Mouse (Mus musculus) testis, postnatal 10 days (tissue): ENCODE measurements at regions not wholly inside any gene's neighbourhood (a gene's known extent, or its start where the extent isn't known, plus 50 kb on each side); places are given as distances from the start of the nearest gene placed in this dataset.

Experiments used
- DNase-seq: peaks from one replicate; pipeline ENCODE4 v3.0.0; 2021; ENCODE audit warnings: low spot score

DNA sequence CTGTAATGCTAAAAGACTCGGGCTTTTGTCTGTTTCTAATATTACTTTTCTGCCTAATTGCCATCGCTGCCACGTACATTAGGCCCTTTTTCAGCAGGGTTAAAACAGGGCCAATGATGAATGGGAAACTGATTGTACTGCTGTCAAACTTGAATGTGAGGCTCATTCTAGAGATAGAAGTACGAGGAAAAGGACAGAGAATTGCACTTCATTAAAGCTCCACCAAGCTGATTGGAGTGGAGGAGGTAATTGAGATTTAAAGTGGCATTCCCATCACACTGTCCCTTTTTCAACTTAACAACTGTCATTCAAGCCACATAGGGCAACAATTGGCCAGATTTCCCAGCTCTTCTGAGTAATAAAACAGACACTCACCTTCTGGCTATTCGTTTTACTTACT is 526.8 kb downstream of the Prkd1 start:
- DNase-seq, result no peak

DNA sequence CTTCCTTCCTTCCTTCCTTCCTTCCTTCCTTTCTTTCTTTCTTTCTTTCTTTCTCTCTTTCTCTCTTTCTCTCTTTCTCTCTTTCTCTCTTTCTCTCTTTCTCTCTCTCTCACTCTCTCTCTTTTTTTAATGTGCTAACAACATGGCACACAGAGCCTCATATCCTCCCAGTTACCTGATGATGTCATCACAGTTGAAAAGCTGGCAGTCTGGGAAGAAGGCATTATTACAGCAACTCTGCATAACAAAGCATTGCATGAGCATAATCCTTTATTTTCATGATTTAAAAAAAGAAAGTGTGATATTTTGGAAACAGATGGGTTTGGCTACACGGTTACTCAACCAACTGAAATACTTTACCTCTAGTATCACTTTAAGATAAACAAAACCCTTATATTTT is 525.9 kb downstream of the Prkd1 start:
- no peak for DNase-seq

- DNase-seq, result no peak
Observed at GRCm38 (mm10) chr12:50158143-50158542, 490.8 kb downstream of the Prkd1 start.

DNA sequence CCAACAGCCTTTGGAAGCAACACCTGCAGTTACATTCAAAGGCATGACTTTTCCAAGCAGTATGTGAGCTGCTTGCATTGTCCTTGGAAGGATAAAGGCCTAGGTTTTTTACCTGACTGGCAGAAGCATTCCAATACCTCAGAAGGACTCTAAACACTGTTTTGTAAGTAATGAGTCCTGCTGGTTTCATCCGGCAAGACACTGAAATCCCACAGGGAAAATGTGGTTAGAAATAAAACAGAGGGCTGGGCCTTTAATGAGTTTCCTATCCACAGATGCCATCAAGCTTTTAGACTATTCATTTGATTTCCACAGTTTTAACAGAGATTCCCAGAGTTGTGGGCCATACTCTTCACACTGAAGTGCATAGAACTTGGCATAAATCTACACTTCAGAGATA is 461.6 kb downstream of the Prkd1 start:
- no peak for DNase-seq

DNA sequence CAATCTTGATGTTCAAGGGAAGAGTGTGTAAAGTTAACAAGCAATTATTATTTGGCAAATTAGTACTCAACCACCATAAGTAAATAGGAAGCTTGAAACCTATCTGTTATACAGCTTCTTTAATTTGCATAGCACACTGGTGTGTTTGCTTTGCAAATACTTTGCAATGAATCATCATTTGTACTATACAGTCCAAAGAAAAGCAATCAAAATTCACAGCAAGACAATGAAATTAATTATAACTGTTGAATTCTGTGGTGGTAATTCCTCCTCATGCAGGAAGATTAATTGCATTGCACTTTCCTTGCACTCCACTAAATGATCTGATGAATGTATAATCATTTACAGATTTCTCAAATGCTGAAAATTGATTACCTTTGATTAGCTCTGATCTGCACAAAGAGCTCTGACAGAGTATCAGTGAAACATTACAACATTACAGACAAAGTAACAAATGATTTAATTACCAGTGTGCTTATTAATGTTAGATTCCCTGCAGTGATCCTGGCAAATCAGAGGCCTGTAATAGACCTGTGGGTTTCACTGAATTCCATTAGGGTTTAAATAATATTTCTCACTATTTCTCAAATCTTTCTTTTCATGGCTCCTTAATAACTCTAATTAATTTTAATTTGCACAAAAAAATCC is 457.9 kb downstream of the Prkd1 start:
- no peak for DNase-seq

- no peak for DNase-seq
Observed at GRCm38 (mm10) chr12:50191733-50192612, 456.9 kb downstream of the Prkd1 start.

DNA sequence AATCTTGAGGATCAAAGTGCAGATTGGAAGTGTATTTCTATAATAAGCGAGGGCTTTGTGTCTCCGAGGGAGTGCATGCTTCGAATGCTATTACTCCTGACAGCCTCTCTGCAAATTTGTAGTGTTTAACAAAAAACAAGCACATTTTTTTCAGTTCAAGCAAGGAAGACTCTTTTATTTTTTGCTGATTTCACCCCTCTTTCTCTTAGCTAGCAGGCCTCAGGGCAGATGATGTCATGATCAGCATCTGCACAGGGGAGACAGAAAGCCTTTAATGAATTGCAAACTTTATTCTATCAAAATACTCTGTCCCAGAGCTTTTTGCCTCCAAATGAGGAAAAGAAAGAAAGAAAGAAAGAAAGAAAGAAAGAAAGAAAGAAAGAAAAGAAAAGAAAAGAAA is 455.4 kb downstream of the Prkd1 start:
- no peak for DNase-seq

- DNase-seq, result no peak
Observed at GRCm38 (mm10) chr12:50194714-50195113, 454.2 kb downstream of the Prkd1 start.

DNA sequence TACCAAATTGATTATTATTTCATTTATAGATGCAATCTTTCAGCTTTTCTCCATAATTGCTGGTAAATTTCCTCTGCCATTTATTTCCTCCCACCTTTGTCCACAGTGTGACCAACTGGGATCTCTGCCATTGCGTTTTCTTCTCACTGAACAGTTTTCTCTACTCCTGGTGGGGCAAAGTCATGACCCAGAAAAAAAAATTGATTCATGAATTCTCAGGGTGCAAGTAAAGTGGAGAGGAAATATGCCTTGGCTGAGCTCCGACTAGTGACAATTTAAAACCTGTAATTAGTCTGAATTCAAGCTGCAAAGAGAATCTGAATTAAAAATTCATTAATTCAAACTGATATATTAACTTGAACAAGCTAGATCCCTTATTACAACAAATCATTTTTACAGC is 452.6 kb downstream of the Prkd1 start:
- DNase-seq, result no peak

GRCm38 (mm10) chr12:50241139-50241538 is 407.8 kb downstream of the Prkd1 start:
- no peak for DNase-seq

DNA sequence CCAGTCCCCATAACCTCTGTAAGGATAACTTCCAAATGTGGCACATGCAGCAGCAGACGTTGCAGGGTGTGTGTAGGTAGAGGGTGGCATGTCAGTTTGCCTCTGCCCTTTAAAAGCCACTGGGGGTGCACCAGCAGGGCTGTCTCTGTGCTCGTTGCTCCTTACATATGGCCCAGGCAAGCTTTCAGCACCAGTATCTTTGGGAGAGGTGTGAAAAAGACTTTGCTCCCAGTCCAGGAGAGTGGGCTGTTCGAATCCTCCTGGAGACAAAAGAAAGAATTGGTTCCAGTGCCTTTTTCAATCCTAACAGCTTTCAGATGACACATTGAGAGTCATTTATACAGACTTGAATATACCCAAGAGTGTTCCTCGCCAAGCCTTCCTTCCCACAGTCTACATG is 390.0 kb downstream of the Prkd1 start:
- no peak for DNase-seq

DNA sequence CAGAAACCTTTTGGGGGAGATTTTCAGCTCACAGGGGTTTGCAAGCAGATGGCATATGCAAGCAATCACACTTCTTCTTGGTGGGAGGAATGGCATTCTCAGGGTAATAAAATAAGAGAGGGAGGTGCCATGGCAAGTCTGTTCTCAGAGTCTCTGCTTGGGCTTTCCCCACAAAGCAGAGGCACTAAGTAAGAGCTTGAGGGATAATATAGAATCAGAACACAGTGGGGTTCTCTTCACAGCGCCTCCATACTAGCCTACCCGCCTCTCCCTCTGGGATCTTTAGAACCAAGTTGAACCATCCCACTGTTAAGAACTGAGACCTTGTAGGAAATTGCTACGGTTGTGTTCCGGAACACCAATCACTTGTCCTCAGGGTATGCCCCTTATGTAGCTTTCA is 387.8 kb downstream of the Prkd1 start:
- no peak for DNase-seq

- no peak for DNase-seq
Observed at GRCm38 (mm10) chr12:50273239-50273880, 375.5 kb downstream of the Prkd1 start.

GRCm38 (mm10) chr12:50281615-50282014 is 367.3 kb downstream of the Prkd1 start:
- DNase-seq, result no peak
